Mouse (Mus musculus): ENCODE measurements at regions not wholly inside any gene's neighbourhood (a gene's known extent, or its start where the extent isn't known, plus 50 kb on each side); places are given as distances from the start of the nearest gene placed in this dataset.
A peak's percentile ranks its signal among the peaks of the same experiment; 100 is the strongest.

GRCm38 (mm10) chr8:30797341-30797740, 2631.2 kb upstream of the 5930422O12Rik start:
- DNase-seq (ENCODE audit: low spot score in 2 of 2) = no peak

- no peak for DNase-seq (ENCODE audit: low spot score in 2 of 2)
Observed at GRCm38 (mm10) chr8:30817028-30817427, 2611.5 kb upstream of the 5930422O12Rik start.

- DNase-seq (ENCODE audit: low spot score in 2 of 2) = no peak
Observed at GRCm38 (mm10) chr8:30822835-30823587, 2605.5 kb upstream of the 5930422O12Rik start.

GRCm38 (mm10) chr8:30823588-30823938, 2604.9 kb upstream of the 5930422O12Rik start:
- DNase-seq (ENCODE audit: low spot score in 2 of 2) = no peak

- no peak for DNase-seq (ENCODE audit: low spot score in 2 of 2)
Observed at GRCm38 (mm10) chr8:30826021-30826420, 2602.5 kb upstream of the 5930422O12Rik start.

GRCm38 (mm10) chr8:30838056-30838455, 2590.5 kb upstream of the 5930422O12Rik start:
- no peak for DNase-seq (ENCODE audit: low spot score in 2 of 2)

GRCm38 (mm10) chr8:30840064-30840463, 2588.4 kb upstream of the 5930422O12Rik start:
- peak; percentile 22 to 64 for DNase-seq (ENCODE audit: low spot score in 2 of 2)

- peak in 1 of 2 experiments; percentile 16 for DNase-seq (ENCODE audit: low spot score in 2 of 2)
Observed at GRCm38 (mm10) chr8:30863017-30863416, 2565.5 kb upstream of the 5930422O12Rik start.

- DNase-seq (ENCODE audit: low spot score in 2 of 2) = no peak
Observed at GRCm38 (mm10) chr8:30906044-30906695, 2522.3 kb upstream of the 5930422O12Rik start.

- DNase-seq (ENCODE audit: low spot score in 2 of 2) = no peak
Observed at GRCm38 (mm10) chr8:30913664-30914063, 2514.8 kb upstream of the 5930422O12Rik start.

GRCm38 (mm10) chr8:30915127-30915526, 2513.4 kb upstream of the 5930422O12Rik start:
- DNase-seq (ENCODE audit: low spot score in 2 of 2) = no peak

- DNase-seq (ENCODE audit: low spot score in 2 of 2) = peak; percentile 24 to 30
Observed at GRCm38 (mm10) chr8:30915601-30916171, 2512.8 kb upstream of the 5930422O12Rik start.

- DNase-seq (ENCODE audit: low spot score in 2 of 2) = no peak
Observed at GRCm38 (mm10) chr8:30916184-30916751, 2512.2 kb upstream of the 5930422O12Rik start.

- no peak for DNase-seq (ENCODE audit: low spot score in 2 of 2)
Observed at GRCm38 (mm10) chr8:30921451-30921850, 2507.1 kb upstream of the 5930422O12Rik start.

- peak; percentile 54 to 75 for DNase-seq (ENCODE audit: low spot score in 2 of 2)
Observed at GRCm38 (mm10) chr8:30923301-30924159, 2505.0 kb upstream of the 5930422O12Rik start.

- no peak for DNase-seq (ENCODE audit: low spot score in 2 of 2)
Observed at GRCm38 (mm10) chr8:30924160-30924534, 2504.4 kb upstream of the 5930422O12Rik start.

GRCm38 (mm10) chr8:30924656-30925055, 2503.9 kb upstream of the 5930422O12Rik start:
- DNase-seq (ENCODE audit: low spot score in 2 of 2) = no peak

- DNase-seq (ENCODE audit: low spot score in 2 of 2) = no peak
Observed at GRCm38 (mm10) chr8:30937449-30938075, 2490.9 kb upstream of the 5930422O12Rik start.

GRCm38 (mm10) chr8:30940901-30941300, 2487.6 kb upstream of the 5930422O12Rik start:
- no peak for DNase-seq (ENCODE audit: low spot score in 2 of 2)

GRCm38 (mm10) chr8:30941511-30942175, 2486.9 kb upstream of the 5930422O12Rik start:
- DNase-seq (ENCODE audit: low spot score in 2 of 2) = no peak
